In genomic region chr13:26112579-26112978, GRCm38 (mm10) we compare ENCODE assay signal across 16 mouse cellular contexts.
"Had no signal": no experiment of that assay in that cellular context is flagged by ENCODE, and none has a peak within 500 bp of the region (broad histone marks: within the 10 kb centered on the region; RNA-seq: fewer than 3 reads in every experiment).

No protein-coding gene starts in this region.

- H3K36me3 ChIP-seq: lung, embryonic 15.5 days; midbrain, embryonic 12.5 days; neural tube, embryonic 12.5 days; stomach, embryonic 15.5 days had no signal

- H3K27me3 ChIP-seq: lung, embryonic 15.5 days; megakaryocyte, embryonic 14.5 days; midbrain, embryonic 12.5 days; neural tube, embryonic 12.5 days; stomach, embryonic 15.5 days had no signal

- H3K4me2 ChIP-seq: lung, embryonic 15.5 days; midbrain, embryonic 12.5 days; neural tube, embryonic 12.5 days; stomach, embryonic 15.5 days had no signal

- DNase-seq: lung, adult 2 months; lung, postnatal 14 days; lung, postnatal 36 days; midbrain, embryonic 14.5 days; right cerebral cortex, postnatal 14 days; thymus, adult 2 months; thymus, postnatal 25 days; thymus, postnatal 4 days had no signal

- H3K9me3 ChIP-seq: lung, embryonic 15.5 days; midbrain, embryonic 12.5 days; neural tube, embryonic 12.5 days; stomach, embryonic 15.5 days had no signal

- ATAC-seq: lung, postnatal 0 days had no signal

- H3K4me1 ChIP-seq: lung, embryonic 15.5 days; megakaryocyte, embryonic 14.5 days; neural tube, embryonic 12.5 days; stomach, embryonic 15.5 days had no signal

- H3K27ac ChIP-seq: lung, embryonic 15.5 days; macrophage; midbrain, embryonic 12.5 days; neural tube, embryonic 12.5 days; stomach, embryonic 15.5 days; stomach, postnatal 0 days had no signal

- H3K9ac ChIP-seq: lung, embryonic 15.5 days; midbrain, embryonic 12.5 days; neural tube, embryonic 12.5 days; stomach, embryonic 15.5 days had no signal

- H3K4me3 ChIP-seq: lung, embryonic 15.5 days; megakaryocyte, embryonic 14.5 days; midbrain, embryonic 12.5 days; neural tube, embryonic 12.5 days; stomach, embryonic 15.5 days had no signal
